Mouse (Mus musculus): ENCODE results near the gene Raver1. TPM values are rescaled to one million over a fixed set of nuclear protein-coding genes. Genes with fewer than 3 reads are reported as not detected.
"Not testable (repeated sequence)": the region's sequence is repeated elsewhere in the genome, so short reads cannot be mapped to it uniquely, and the experiment has no call there.

The Raver1 gene
- polyA plus RNA-seq, 1 experiment from 2014 or later, result 39.8 TPM

- ATAC-seq, result peak; percentile 18
- Histone ChIP-seq H3K9me3 (replicated peaks) (no peaks in the 10 kb centered on the region), H3K27ac (peak overlapping the region; percentile 73), H3K9ac (peak overlapping the region; percentile 85), H3K4me2 (peak overlapping the region; percentile 93), H3K4me1 (peaks cover 33% of the 10 kb centered on the region), H3K27me3 (replicated peaks) (no peaks in the 10 kb centered on the region), H3K36me3 (peaks cover 77% of the 10 kb centered on the region), H3K4me3 (peak overlapping the region; percentile 87)
- WGBS (ENCODE audit: insufficient replicate concordance), result 9% methylated on average over 4 of the region's 4 CpGs
Measured at GRCm38 (mm10) chr9:21072641-21073040, 19.2 kb downstream of the Raver1 start.

GRCm38 (mm10) chr9:21067006-21067684 lies 24.7 kb downstream of the Raver1 start, which contains the start of gene Zglp1:
Zglp1 (minus strand) TSS chr9:21067093.
- no peak within 1 kb of the TSS for H3K4me3 ChIP-seq
- WGBS (ENCODE audit: insufficient replicate concordance), result 82% methylated on average over 27 of the region's 27 CpGs
- no peaks in the 10 kb centered on the region for H3K27me3 ChIP-seq (replicated peaks)
- ATAC-seq, result peak; percentile 29; the same call in 1 of the 2 replicates
- no peaks in the 10 kb centered on the region for H3K9me3 ChIP-seq (replicated peaks)
- H3K4me1 ChIP-seq, result peaks cover 12% of the 10 kb centered on the region
- no peak within 1 kb of the TSS for H3K27ac ChIP-seq
- no peak within 1 kb of the TSS for H3K4me2 ChIP-seq
- H3K9ac ChIP-seq, result no peak within 1 kb of the TSS
- H3K36me3 ChIP-seq, result peaks cover 89% of the 10 kb centered on the region

DNA sequence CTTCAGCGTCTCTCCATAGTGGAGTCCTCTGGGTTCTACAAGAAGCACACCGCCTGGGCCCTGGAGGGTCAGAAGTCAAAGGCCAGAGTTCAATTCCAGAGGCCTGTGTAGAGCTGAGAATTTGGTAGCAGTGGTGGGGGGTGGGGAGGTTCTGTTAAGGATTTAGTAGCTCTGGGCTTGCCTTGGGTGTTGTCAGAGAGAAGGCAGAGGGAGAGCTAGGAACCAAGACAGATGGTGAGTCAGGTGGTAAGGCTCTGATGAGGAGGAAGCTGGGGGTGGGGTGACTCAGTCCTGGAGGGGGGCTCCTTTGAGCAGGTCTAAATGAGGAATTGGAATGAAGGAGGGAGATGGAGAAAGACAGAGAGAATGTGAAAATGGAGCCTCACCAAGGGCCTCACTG lies 28.9 kb downstream of the Raver1 start:
- Histone ChIP-seq H3K36me3 (peaks cover 63% of the 10 kb centered on the region), H3K4me1 (0 out of 2 replicates have a peak, but pooled peaks cover 5% of the 10 kb centered on the region)
- ATAC-seq, result no peak

DNA sequence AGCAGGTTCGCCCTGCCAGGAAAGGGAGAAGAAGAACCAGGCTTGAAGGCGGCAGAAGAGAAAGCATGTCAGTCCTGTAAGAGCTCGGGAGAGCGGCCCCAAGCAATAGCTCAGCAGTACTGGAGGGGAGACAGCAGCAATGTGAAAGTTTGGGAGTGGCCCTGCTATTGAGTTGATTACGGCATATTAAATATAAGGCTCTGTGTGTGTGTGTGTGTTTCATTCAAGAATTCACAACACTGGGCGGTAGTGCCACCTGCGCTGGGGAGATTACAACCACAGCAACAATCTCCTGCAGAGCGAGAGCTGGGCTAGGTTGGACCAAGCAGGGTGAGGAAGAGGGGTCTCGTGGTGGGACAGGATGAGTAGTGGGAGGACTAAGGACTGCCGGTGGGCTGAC lies 40.2 kb downstream of the Raver1 start:
- H3K27me3 ChIP-seq (replicated peaks), result peaks cover 16% of the 10 kb centered on the region; the same call in 1 of the 2 replicates
- H3K27ac ChIP-seq, result no peak overlapping the region
- no peaks in the 10 kb centered on the region for H3K9me3 ChIP-seq (replicated peaks)
- 38% methylated on average over 10 of the region's 10 CpGs for WGBS (ENCODE audit: insufficient replicate concordance)
- H3K4me1 ChIP-seq, result peaks cover 8% of the 10 kb centered on the region
- peak overlapping the region; percentile 12 for H3K4me2 ChIP-seq
- H3K36me3 ChIP-seq, result no peaks in the 10 kb centered on the region
- H3K9ac ChIP-seq, result no peak overlapping the region
- peak; percentile 83 for ATAC-seq
- no peak overlapping the region for H3K4me3 ChIP-seq

More for the DNA sequence above, 28.9 kb downstream of the Raver1 start:
- no peak overlapping the region for H3K4me2 ChIP-seq
- no peaks in the 10 kb centered on the region for H3K9me3 ChIP-seq (replicated peaks)
- H3K27ac ChIP-seq, result no peak overlapping the region
- no peak overlapping the region for H3K4me3 ChIP-seq
- H3K27me3 ChIP-seq (replicated peaks), result no peaks in the 10 kb centered on the region
- WGBS (ENCODE audit: insufficient replicate concordance), result 81% methylated on average over 2 of the region's 2 CpGs
- H3K9ac ChIP-seq, result no peak overlapping the region

DNA sequence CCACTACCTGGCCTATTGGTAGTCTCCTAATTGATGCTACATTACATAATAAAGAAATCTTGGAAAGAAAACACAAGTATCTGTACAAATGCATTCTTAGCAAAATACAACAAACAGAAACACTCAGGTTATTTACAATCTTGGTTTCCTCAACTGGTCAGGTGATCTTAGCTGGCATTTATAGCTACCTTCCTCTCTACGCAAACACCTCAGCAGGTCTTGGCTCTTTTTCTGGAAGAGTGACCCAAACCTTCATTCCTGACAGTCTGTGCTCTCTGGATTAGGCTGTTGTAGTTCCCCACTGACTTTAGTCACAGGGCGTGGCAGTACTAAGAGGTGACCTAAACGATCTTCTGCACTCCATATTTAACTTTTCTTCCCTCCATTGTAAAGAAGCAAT lies 46.6 kb downstream of the Raver1 start:
- Histone ChIP-seq H3K27ac (no peak overlapping the region), H3K9ac (no peak overlapping the region), H3K4me2 (no peak overlapping the region), H3K9me3 (replicated peaks) (no peaks in the 10 kb centered on the region), H3K27me3 (replicated peaks) (peaks cover 9% of the 10 kb centered on the region), H3K4me3 (no peak overlapping the region), H3K36me3 (no peaks in the 10 kb centered on the region), H3K4me1 (peaks cover 21% of the 10 kb centered on the region)
- no peak for ATAC-seq
- 56% methylated on average over 3 of the region's 3 CpGs for WGBS (ENCODE audit: insufficient replicate concordance)

DNA sequence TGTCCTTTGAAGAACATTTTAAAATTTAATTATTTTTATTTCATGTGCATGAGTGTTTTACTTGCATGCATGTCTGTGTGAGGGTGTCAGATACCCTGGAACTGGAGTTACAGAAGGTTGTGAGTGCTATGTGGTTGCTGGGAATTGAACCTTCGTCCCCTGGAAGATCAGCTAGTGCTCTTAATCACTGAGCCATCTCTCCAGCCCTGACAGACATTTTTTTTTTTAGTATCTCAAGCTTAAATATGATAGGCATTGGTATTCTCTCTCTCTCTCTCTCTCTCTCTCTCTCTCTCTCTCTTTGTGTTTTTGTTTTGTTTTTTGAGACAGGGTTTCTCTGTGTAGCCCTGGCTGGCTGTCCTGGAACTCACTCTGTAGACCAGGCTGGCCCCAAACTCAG lies 47.0 kb downstream of the Raver1 start:
- peaks cover 10% of the 10 kb centered on the region for H3K27me3 ChIP-seq (replicated peaks)
- H3K4me2 ChIP-seq; H3K4me3 ChIP-seq; H3K36me3 ChIP-seq; H3K27ac ChIP-seq; H3K9me3 ChIP-seq (replicated peaks); H3K9ac ChIP-seq; ATAC-seq: not testable (repeated sequence)
- WGBS (ENCODE audit: insufficient replicate concordance), result 58% methylated on average over 1 of the region's 1 CpGs
- H3K4me1 ChIP-seq, result peaks cover 26% of the 10 kb centered on the region

DNA sequence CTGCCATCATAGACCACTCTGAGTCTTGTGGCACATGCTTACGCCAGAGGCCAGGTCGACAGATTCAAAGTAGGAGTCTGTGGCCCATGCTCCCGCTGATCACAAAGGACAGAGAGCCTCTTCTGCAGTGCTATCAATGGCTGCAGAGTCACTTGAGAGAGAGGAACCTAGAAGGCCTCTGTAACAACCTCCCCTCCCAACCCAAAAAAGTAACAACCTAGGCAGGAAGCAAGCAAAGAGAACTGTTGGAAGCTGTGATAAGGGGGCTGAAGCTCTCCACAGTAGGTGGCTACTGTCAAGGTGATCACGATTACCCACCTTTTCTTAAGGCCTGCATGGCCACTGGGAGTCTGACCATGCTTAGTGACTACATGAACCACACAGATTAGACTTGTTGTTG lies 48.2 kb downstream of the Raver1 start:
- Histone ChIP-seq H3K4me2 (no peak overlapping the region), H3K27me3 (replicated peaks) (peaks cover 22% of the 10 kb centered on the region), H3K4me3 (no peak overlapping the region), H3K9ac (no peak overlapping the region; the same call in 1 of the 2 replicates), H3K36me3 (no peaks in the 10 kb centered on the region), H3K9me3 (replicated peaks) (no peaks in the 10 kb centered on the region), H3K4me1 (peaks cover 37% of the 10 kb centered on the region), H3K27ac (peak overlapping the region; percentile 45; the same call in 1 of the 2 replicates)
- no peak for ATAC-seq
- 38% methylated on average over 4 of the region's 4 CpGs for whole genome bisulfite sequencing (ENCODE audit: insufficient replicate concordance)

DNA sequence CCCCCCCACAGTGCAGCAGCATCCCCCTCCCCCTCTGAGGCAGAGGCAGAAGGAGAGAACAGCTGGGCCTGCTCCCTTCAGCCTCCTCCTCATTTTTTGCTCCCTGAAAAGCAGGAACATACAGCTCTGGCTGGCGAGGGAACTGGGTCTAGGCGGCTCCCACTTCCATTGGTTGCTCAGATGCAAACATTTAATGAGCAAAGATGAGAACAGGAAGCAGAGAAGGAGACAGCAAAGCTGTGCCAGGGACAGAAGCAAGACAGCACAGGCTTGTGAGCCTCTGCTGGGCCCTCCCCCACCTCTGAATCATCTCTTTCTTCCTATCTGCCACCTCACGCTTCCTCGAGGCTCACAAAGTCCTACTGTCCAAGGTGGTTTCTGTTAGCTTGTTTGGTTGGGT lies 50.5 kb downstream of the Raver1 start:
- no peak overlapping the region for H3K4me3 ChIP-seq
- H3K36me3 ChIP-seq, result no peaks in the 10 kb centered on the region
- peaks cover 56% of the 10 kb centered on the region for H3K4me1 ChIP-seq
- H3K27ac ChIP-seq, result no peak overlapping the region
- no peak overlapping the region for H3K9ac ChIP-seq
- peaks cover 41% of the 10 kb centered on the region for H3K27me3 ChIP-seq (replicated peaks)
- 27% methylated on average over 4 of the region's 4 CpGs for WGBS (ENCODE audit: insufficient replicate concordance)
- no peak overlapping the region for H3K4me2 ChIP-seq
- no peaks in the 10 kb centered on the region for H3K9me3 ChIP-seq (replicated peaks)
- ATAC-seq, result no peak

DNA sequence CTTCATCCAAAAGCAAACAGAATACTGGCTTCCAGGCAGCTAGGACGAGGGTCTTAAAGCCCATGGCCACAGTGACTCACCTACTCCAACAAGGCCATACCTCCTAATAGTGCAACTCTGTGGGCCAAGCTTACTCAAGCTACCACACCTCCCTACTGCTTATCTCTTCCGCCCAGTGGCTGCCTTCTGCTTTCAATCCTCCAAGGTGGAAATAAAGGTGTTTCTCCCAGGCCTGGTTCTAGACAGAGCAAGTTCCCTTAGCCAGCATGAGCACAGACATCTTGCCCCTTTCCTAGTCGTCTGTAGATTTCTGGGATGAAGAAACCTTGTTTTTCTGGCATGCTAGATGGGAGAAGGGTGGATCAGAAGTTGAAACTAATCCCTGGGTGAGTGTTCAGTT lies 52.0 kb downstream of the Raver1 start:
- 32% methylated on average over 3 of the region's 3 CpGs for WGBS (ENCODE audit: insufficient replicate concordance)
- Histone ChIP-seq H3K9me3 (replicated peaks) (no peaks in the 10 kb centered on the region), H3K4me2 (peak overlapping the region; percentile 13), H3K36me3 (no peaks in the 10 kb centered on the region), H3K4me3 (no peak overlapping the region), H3K4me1 (peaks cover 68% of the 10 kb centered on the region), H3K27ac (peak overlapping the region; percentile 52; the same call in 1 of the 2 replicates), H3K9ac (peak overlapping the region; percentile 1; the same call in 1 of the 2 replicates), H3K27me3 (replicated peaks) (peaks cover 51% of the 10 kb centered on the region)
- peak; percentile 88 for ATAC-seq

GRCm38 (mm10) chr9:21037481-21037891 lies 54.3 kb downstream of the Raver1 start:
- peaks cover 83% of the 10 kb centered on the region for H3K4me1 ChIP-seq
- H3K4me2 ChIP-seq, result peak overlapping the region; percentile 61
- H3K9ac ChIP-seq, result peak overlapping the region; percentile 8; the same call in 1 of the 2 replicates
- no peak for ATAC-seq
- H3K36me3 ChIP-seq, result no peaks in the 10 kb centered on the region
- H3K27me3 ChIP-seq (replicated peaks), result peaks cover 74% of the 10 kb centered on the region
- no peak overlapping the region for H3K27ac ChIP-seq
- H3K4me3 ChIP-seq, result peak overlapping the region; percentile 38
- 5% methylated on average over 31 of the region's 31 CpGs for WGBS (ENCODE audit: insufficient replicate concordance)
- no peaks in the 10 kb centered on the region for H3K9me3 ChIP-seq (replicated peaks)

GRCm38 (mm10) chr9:21036666-21037065 lies 55.1 kb downstream of the Raver1 start:
- H3K4me3 ChIP-seq, result no peak overlapping the region
- no peak for ATAC-seq

DNA sequence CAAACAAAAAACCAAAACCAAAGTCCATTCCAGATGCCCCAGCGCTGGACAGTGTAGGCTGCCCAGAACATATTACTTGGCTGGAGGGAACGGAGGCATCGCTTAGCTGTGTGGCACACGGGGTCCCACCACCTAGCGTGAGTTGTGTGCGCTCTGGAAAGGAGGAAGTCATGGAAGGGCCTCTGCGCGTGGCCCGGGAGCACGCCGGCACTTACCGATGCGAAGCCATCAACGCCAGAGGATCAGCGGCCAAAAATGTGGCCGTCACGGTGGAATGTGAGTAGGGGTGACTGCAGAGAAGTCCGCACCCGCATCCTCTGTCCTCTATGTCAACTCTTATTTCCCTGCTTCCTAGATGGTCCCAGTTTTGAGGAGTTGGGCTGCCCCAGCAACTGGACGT lies 55.6 kb downstream of the Raver1 start:
- Histone ChIP-seq H3K9ac (no peak overlapping the region), H3K27ac (no peak overlapping the region), H3K4me3 (no peak overlapping the region), H3K4me2 (no peak overlapping the region; the same call in 1 of the 2 replicates), H3K9me3 (replicated peaks) (no peaks in the 10 kb centered on the region), H3K27me3 (replicated peaks) (peaks cover 84% of the 10 kb centered on the region), H3K4me1 (peaks cover 90% of the 10 kb centered on the region), H3K36me3 (no peaks in the 10 kb centered on the region)
- 9% methylated on average over 20 of the region's 20 CpGs for WGBS (ENCODE audit: insufficient replicate concordance)
- no peak for ATAC-seq

More at GRCm38 (mm10) chr9:21036666-21037065, 55.1 kb downstream of the Raver1 start:
- Histone ChIP-seq H3K36me3 (no peaks in the 10 kb centered on the region), H3K27ac (no peak overlapping the region), H3K4me1 (peaks cover 90% of the 10 kb centered on the region), H3K4me2 (peak overlapping the region; percentile 61; the same call in 1 of the 2 replicates), H3K9me3 (replicated peaks) (no peaks in the 10 kb centered on the region), H3K9ac (no peak overlapping the region), H3K27me3 (replicated peaks) (peaks cover 82% of the 10 kb centered on the region)
- 8% methylated on average over 22 of the region's 22 CpGs for WGBS (ENCODE audit: insufficient replicate concordance)

All from liver, embryonic 12.5 days (tissue).